Mouse (Mus musculus) heart, postnatal 0 days (tissue): ENCODE results near the gene Cd79b.

Source experiments
- CTCF ChIP-seq: IDR thresholded peaks from 2 replicates; pipeline ENCODE4 v1.5.1; 2016; ENCODE audit warnings: antibody characterized with exemption, control low read depth, low read depth
- EP300 ChIP-seq: IDR thresholded peaks from 2 replicates; pipeline ENCODE4 v1.6.1; 2016; ENCODE audit warnings: antibody characterized with exemption, low read depth

DNA sequence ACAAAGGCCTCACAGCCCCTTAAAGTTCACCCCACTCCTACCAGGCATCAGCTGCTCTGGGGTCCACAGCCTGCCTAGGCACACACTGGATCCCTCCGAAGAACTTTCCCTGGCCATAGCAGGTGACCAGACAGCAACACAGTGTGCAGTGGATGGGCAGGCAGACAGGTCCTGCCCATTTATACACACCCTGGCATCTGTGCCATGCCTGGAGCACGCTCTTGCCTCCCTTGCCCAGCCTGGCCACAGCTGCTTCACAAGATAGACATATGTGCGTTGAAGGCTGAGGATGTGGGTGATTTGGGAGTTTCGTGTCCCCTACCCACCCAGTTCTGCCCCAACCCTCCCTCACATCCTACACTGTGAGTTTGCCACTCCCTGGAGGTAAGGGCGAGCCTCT, 23.5 kb upstream of the Cd79b start:
- TF ChIP-seq CTCF, result no peak
- TF ChIP-seq EP300, result no peak
